11 mouse cellular contexts compared by ENCODE assay signal in the genomic region with DNA sequence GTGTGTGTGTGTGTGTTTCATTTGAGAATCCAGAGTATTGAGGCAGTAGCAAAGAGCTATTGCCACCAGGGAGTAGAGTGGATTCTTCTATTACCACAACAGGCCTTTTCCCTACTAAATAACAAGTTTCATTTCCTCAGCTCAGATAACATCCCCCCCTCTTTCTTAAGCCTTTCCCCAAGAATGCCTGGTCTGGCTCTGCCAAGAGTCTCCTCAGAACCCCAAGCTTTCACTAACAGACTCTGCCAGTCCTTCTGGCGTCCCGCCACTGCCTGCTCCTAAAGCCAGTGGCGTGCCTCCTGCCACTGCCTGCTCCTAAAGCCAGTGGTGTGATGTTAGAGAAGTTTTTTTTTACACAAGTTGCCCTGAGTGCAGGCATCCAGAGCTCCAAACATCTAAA.
DNase-seq lines count a peak whose midpoint lies in the region; ATAC-seq lines count a peak whose summit lies in the region.
"Had no signal": no experiment of that assay in that cellular context is flagged by ENCODE, and none has a peak within 500 bp of the region (broad histone marks: within the 10 kb centered on the region; RNA-seq: fewer than 3 reads in every experiment).

No protein-coding gene starts in this region.

- H3K36me3 ChIP-seq in limb, embryonic 15.5 days: no peaks in the 10 kb centered on the region
- H3K36me3 ChIP-seq in forebrain, embryonic 13.5 days (ENCODE audit: poor library complexity, severe bottlenecking): no peaks in the 10 kb centered on the region
- H3K36me3 ChIP-seq: hindbrain, embryonic 13.5 days; midbrain, embryonic 12.5 days had no signal

- 37% methylated on average over 3 of the region's 3 CpGs for WGBS in limb, embryonic 15.5 days
- 59% methylated on average over 3 of the region's 3 CpGs for WGBS in forebrain, embryonic 13.5 days

- ATAC-seq in cerebellum, adult (ENCODE audit: insufficient number of reproducible peaks, low FRiP score, low TSS enrichment): no peak
- no peak for ATAC-seq in limb, embryonic 15.5 days (ENCODE audit: insufficient number of reproducible peaks, low FRiP score, low TSS enrichment, low read depth)
- ATAC-seq in forebrain, embryonic 13.5 days: no peak

- peak overlapping the region; percentile 40; the same call in 1 of the 2 replicates for H3K27ac ChIP-seq in limb, embryonic 15.5 days
- H3K27ac ChIP-seq in forebrain, embryonic 13.5 days: no peak overlapping the region
- H3K27ac ChIP-seq: hindbrain, embryonic 13.5 days; midbrain, embryonic 12.5 days had no signal

- no peaks in the 10 kb centered on the region for H3K27me3 ChIP-seq in limb, embryonic 15.5 days
- H3K27me3 ChIP-seq in forebrain, embryonic 13.5 days: no peaks in the 10 kb centered on the region
- H3K27me3 ChIP-seq: hindbrain, embryonic 13.5 days; midbrain, embryonic 12.5 days had no signal

- no peak overlapping the region for H3K4me2 ChIP-seq in limb, embryonic 15.5 days
- H3K4me2 ChIP-seq in forebrain, embryonic 13.5 days: no peak overlapping the region
- H3K4me2 ChIP-seq: hindbrain, embryonic 13.5 days; midbrain, embryonic 12.5 days had no signal

- peaks cover 13% of the 10 kb centered on the region for H3K4me1 ChIP-seq in limb, embryonic 15.5 days
- no peaks in the 10 kb centered on the region for H3K4me1 ChIP-seq in forebrain, embryonic 13.5 days
- H3K4me1 ChIP-seq: hindbrain, embryonic 13.5 days; midbrain, embryonic 12.5 days had no signal

- no peak overlapping the region for H3K9ac ChIP-seq in limb, embryonic 15.5 days
- H3K9ac ChIP-seq in forebrain, embryonic 13.5 days: no peak overlapping the region
- H3K9ac ChIP-seq: hindbrain, embryonic 13.5 days; midbrain, embryonic 12.5 days had no signal

- DNase-seq in cerebellum, adult 18-20 months: peak; percentile 8 to 9
- DNase-seq in layer of hippocampus, postnatal 10 days (ENCODE audit: low spot score in 2 of 2): peak; percentile 32 to 42
- DNase-seq in layer of hippocampus, adult 9-11 months: no peak
- DNase-seq in fibroblast of lung, adult 2 months (ENCODE audit: low read depth): peak; percentile 36
- no peak for DNase-seq in spleen, postnatal 36 days (ENCODE audit: low spot score in 2 of 2)
- DNase-seq: retina, postnatal 1 day had no signal

- H3K4me3 ChIP-seq in limb, embryonic 15.5 days: no peak overlapping the region
- H3K4me3 ChIP-seq in forebrain, embryonic 13.5 days: no peak overlapping the region
- H3K4me3 ChIP-seq: hindbrain, embryonic 13.5 days; midbrain, embryonic 12.5 days had no signal

- no peaks in the 10 kb centered on the region for H3K9me3 ChIP-seq in limb, embryonic 15.5 days
- no peaks in the 10 kb centered on the region for H3K9me3 ChIP-seq in forebrain, embryonic 13.5 days (replicated peaks)
- H3K9me3 ChIP-seq: hindbrain, embryonic 13.5 days; midbrain, embryonic 12.5 days had no signal

Comparison
In these comparisons a context has a peak if more than half of its experiments do, and no peak if none do; other contexts are left out.
1. DNase-seq: peak in cerebellum, adult 18-20 months (2 of 2), layer of hippocampus, postnatal 10 days (2 of 2) and fibroblast of lung, adult 2 months (single experiment); none in layer of hippocampus, adult 9-11 months (single experiment) and spleen, postnatal 36 days (0 of 2).